Mouse (Mus musculus): ENCODE data around the gene H2-Ob. TPM values are rescaled to one million over a fixed set of nuclear protein-coding genes. Genes with fewer than 3 reads are reported as not detected.

Gene H2-Ob
- total and polyA plus RNA-seq, 3 experiments, result 13.7 to 31.9 (median 19.9) TPM

GRCm38 (mm10) chr17:34247047-34247446, 8.3 kb downstream of the H2-Ob start:
- no peak overlapping the region for H3K4me2 ChIP-seq (ENCODE audit: insufficient read depth, low read depth, poor library complexity, severe bottlenecking)
- no peaks in the 10 kb centered on the region for H3K9me3 ChIP-seq (replicated peaks; ENCODE audit: low read length)
- H3K27ac ChIP-seq (ENCODE audit: insufficient read depth, low read depth), result no peak overlapping the region
- peaks cover 0 to 18% of the 10 kb centered on the region in 2 experiments; a peak in 2 of 4 replicates for H3K4me1 ChIP-seq (ENCODE audit: control insufficient read depth in 1 of 2, insufficient read depth in 2 of 2)
- dilution Hi-C loops (cut with MboI; ENCODE audit: extremely low pct_ligation_motif_present, extremely low pct_unique_long_range_greater_than_20kb, low sequenced_read_pairs) (no loop called here), in situ Hi-C loops (cut with MboI; ENCODE audit: low pct_ligation_motif_present, low pct_unique_long_range_greater_than_20kb, low sequenced_read_pairs) (loop anchor here (5.0 to 10.0 kb wide), 3 partner anchors 100 to 308 kb away; no protein-coding TSS in a partner anchor)
- H3K36me3 ChIP-seq (replicated peaks in 1 of 2; ENCODE audit: control insufficient read depth in 1 of 2, insufficient read depth in 1 of 2, low read length in 1 of 2), result peaks cover 0 to 31% of the 10 kb centered on the region in 2 experiments
- no peak overlapping the region for H3K4me3 ChIP-seq (replicated peaks in 1 of 3; ENCODE audit: low read depth in 2 of 3, low read length in 2 of 3, poor library complexity in 1 of 3)
- no peaks in the 10 kb centered on the region for H3K27me3 ChIP-seq (replicated peaks)
- TF ChIP-seq RAD21 (IDR thresholded peaks at IDR 0.05; ENCODE audit: low read depth, low read length) (peak; percentile 56), SMC3 (IDR thresholded peaks at IDR 0.05; ENCODE audit: low read depth, low read length) (peak; percentile 51), HCFC1 (IDR thresholded peaks at IDR 0.05; ENCODE audit: low read depth, low read length) (no peak), NELFE (IDR thresholded peaks at IDR 0.05; ENCODE audit: low read depth, low read length) (no peak), CTCF (conservative IDR thresholded peaks at IDR 0.05 in 1 of 2, IDR thresholded peaks at IDR 0.05 in 1 of 2; ENCODE audit: low read depth in 2 of 2, low read length in 2 of 2) (peak in 1 of 2 experiments; percentile 63; a peak in 2 of 4 replicates), ZMIZ1 (IDR thresholded peaks at IDR 0.05; ENCODE audit: low read depth, low read length) (no peak), POLR2A (IDR thresholded peaks at IDR 0.05; ENCODE audit: low read depth, low read length) (no peak), GABPA (IDR thresholded peaks at IDR 0.05; ENCODE audit: insufficient replicate concordance, low read depth, low read length) (no peak)
- no peak for DNase-seq (ENCODE audit: extremely low read depth)
- H3K9ac ChIP-seq (ENCODE audit: insufficient read depth, low read depth), result no peak overlapping the region
- H3K79me2 ChIP-seq (replicated peaks; ENCODE audit: control insufficient read depth, extremely low read depth, insufficient read depth, poor library complexity, severe bottlenecking), result no peaks in the 10 kb centered on the region

DNA sequence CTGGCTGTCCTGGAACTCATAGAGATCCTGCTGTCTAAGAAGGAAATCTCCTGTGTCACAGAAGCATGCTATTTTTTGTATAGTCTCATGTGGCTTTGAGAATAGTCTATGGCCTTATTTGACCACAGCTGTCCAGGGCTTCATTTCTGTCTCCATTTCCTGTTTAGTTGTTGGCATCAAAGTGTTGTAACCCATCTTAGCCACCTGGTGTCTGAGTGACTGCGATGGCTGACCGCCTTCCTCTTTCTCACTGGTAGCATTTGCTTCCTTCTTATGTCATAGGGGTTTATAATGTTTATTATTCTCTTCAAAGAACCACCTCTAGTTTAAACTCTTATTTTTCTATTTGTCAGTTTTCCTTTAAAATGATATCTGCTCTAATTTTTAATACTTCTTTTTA, 10.1 kb downstream of the H2-Ob start:
- no peak for DNase-seq (ENCODE audit: extremely low read depth)
- peaks cover 0 to 15% of the 10 kb centered on the region in 2 experiments for H3K36me3 ChIP-seq (replicated peaks in 1 of 2; ENCODE audit: control insufficient read depth in 1 of 2, insufficient read depth in 1 of 2, low read length in 1 of 2)
- no peak overlapping the region for H3K27ac ChIP-seq (ENCODE audit: insufficient read depth, low read depth)
- no peak overlapping the region for H3K4me3 ChIP-seq (replicated peaks in 1 of 3; ENCODE audit: low read depth in 2 of 3, low read length in 2 of 3, poor library complexity in 1 of 3)
- H3K27me3 ChIP-seq (replicated peaks), result no peaks in the 10 kb centered on the region
- no peak overlapping the region for H3K4me2 ChIP-seq (ENCODE audit: insufficient read depth, low read depth, poor library complexity, severe bottlenecking)
- H3K4me1 ChIP-seq (ENCODE audit: control insufficient read depth in 1 of 2, insufficient read depth in 2 of 2), result peaks cover 0 to 23% of the 10 kb centered on the region in 2 experiments; a peak in 2 of 4 replicates
- H3K9me3 ChIP-seq (replicated peaks; ENCODE audit: low read length), result no peaks in the 10 kb centered on the region
- H3K79me2 ChIP-seq (replicated peaks; ENCODE audit: control insufficient read depth, extremely low read depth, insufficient read depth, poor library complexity, severe bottlenecking), result no peaks in the 10 kb centered on the region
- H3K9ac ChIP-seq (ENCODE audit: insufficient read depth, low read depth), result no peak overlapping the region
- dilution Hi-C loops (cut with MboI; ENCODE audit: extremely low pct_ligation_motif_present, extremely low pct_unique_long_range_greater_than_20kb, low sequenced_read_pairs) (no loop called here), in situ Hi-C loops (cut with MboI; ENCODE audit: low pct_ligation_motif_present, low pct_unique_long_range_greater_than_20kb, low sequenced_read_pairs) (loop anchor here (5.0 to 10.0 kb wide), 3 partner anchors 99 to 306 kb away; no protein-coding TSS in a partner anchor)
- TF ChIP-seq BHLHE40 (IDR thresholded peaks at IDR 0.05; ENCODE audit: low read depth, low read length) (no peak), MAX (IDR thresholded peaks at IDR 0.05; ENCODE audit: low read length) (no peak), MYC (IDR thresholded peaks at IDR 0.05; ENCODE audit: low read depth, low read length) (no peak), ELF1 (IDR thresholded peaks at IDR 0.05; ENCODE audit: low read depth, low read length) (peak; percentile 54; the same call in 1 of the 2 replicates), JUN (IDR thresholded peaks at IDR 0.05; ENCODE audit: insufficient read depth, low read depth, low read length) (no peak), ZKSCAN1 (IDR thresholded peaks at IDR 0.05; ENCODE audit: borderline replicate concordance, low read depth, low read length) (no peak), POLR2A (IDR thresholded peaks at IDR 0.05; ENCODE audit: low read depth, low read length) (no peak), ZNF384 (IDR thresholded peaks at IDR 0.05; ENCODE audit: low read depth, low read length) (no peak), CTCF (conservative IDR thresholded peaks at IDR 0.05 in 1 of 2, IDR thresholded peaks at IDR 0.05 in 1 of 2; ENCODE audit: low read depth in 2 of 2, low read length in 2 of 2) (peak in 1 of 2 experiments; percentile 45; a peak in 2 of 4 replicates), NELFE (IDR thresholded peaks at IDR 0.05; ENCODE audit: low read depth, low read length) (no peak), PAX5 (IDR thresholded peaks at IDR 0.05; ENCODE audit: low read length) (no peak), MAZ (IDR thresholded peaks at IDR 0.05; ENCODE audit: low read depth, low read length) (no peak), RCOR1 (conservative IDR thresholded peaks at IDR 0.05; ENCODE audit: low read depth, low read length) (no peak), USF1 (IDR thresholded peaks at IDR 0.05; ENCODE audit: low read depth, low read length) (no peak), TBP (conservative IDR thresholded peaks at IDR 0.05; ENCODE audit: low read depth, low read length) (no peak), ETS1 (conservative IDR thresholded peaks at IDR 0.05; ENCODE audit: low read depth, low read length) (no peak), CHD2 (IDR thresholded peaks at IDR 0.05; ENCODE audit: low read length) (no peak), SMC3 (IDR thresholded peaks at IDR 0.05; ENCODE audit: low read depth, low read length) (peak; percentile 40), EP300 (IDR thresholded peaks at IDR 0.05; ENCODE audit: low read length) (no peak), RAD21 (IDR thresholded peaks at IDR 0.05; ENCODE audit: low read depth, low read length) (peak; percentile 10), TCF12 (IDR thresholded peaks at IDR 0.05; ENCODE audit: low read depth, low read length) (0 out of 2 replicates have a peak, but pooled peaks have one; percentile 13), POLR2AphosphoS2 (IDR thresholded peaks at IDR 0.05; ENCODE audit: low read depth, low read length) (no peak), ZC3H11A (IDR thresholded peaks at IDR 0.05; ENCODE audit: low read depth, low read length) (no peak), IRF4 (IDR thresholded peaks at IDR 0.05; ENCODE audit: low read depth, low read length) (no peak), MXI1 (IDR thresholded peaks at IDR 0.05; ENCODE audit: low read depth, low read length) (no peak), HCFC1 (IDR thresholded peaks at IDR 0.05; ENCODE audit: low read depth, low read length) (no peak), USF2 (conservative IDR thresholded peaks at IDR 0.05; ENCODE audit: low read depth, low read length) (no peak), MAFK (IDR thresholded peaks at IDR 0.05; ENCODE audit: insufficient replicate concordance, low read length) (no peak), JUND (conservative IDR thresholded peaks at IDR 0.05; ENCODE audit: low read depth, low read length) (no peak), ZMIZ1 (IDR thresholded peaks at IDR 0.05; ENCODE audit: low read depth, low read length) (no peak), CHD1 (IDR thresholded peaks at IDR 0.05; ENCODE audit: low read depth, low read length) (no peak)

Data from CH12.LX (cell line).